Mouse (Mus musculus) G1E-ER4 (cell line): ENCODE results near the gene Atp6v1c2. TPM values are rescaled to one million over a fixed set of nuclear protein-coding genes. Genes with fewer than 3 reads are reported as not detected.

Experiments
- GATA1 ChIP-seq: IDR thresholded peaks from one replicate; pipeline ENCODE4 v1.8.0; 2012; ENCODE audit warnings: low read length, inconsistent platforms
- polyA plus RNA-seq: library from polyadenylated mRNA; stranded (reverse); fragments of >175 nt; gene quantifications from 2 replicates; pipeline ENCODE4 v1.2.3, GENCODE M21; 2012

The Atp6v1c2 gene
- polyA plus RNA-seq, 1 experiment, result not detected

DNA sequence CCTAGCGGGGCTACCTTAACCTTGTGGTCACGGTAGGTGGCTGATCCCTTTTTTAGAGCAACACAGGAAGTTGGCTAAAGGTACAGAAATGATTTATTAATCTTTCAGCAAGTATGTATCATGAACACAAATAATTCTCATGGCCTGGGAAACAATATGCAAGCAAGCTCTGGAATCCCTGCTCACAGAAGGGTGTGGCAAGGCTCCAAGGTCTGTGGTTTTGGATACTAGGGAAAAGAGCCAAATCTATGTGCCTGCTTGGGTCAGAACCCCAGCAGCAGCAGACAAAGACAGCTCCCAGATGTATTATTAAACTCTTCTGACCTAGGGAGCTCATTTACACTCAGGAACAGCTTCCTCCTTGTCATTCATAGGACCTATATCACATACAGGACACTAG, 40.1 kb downstream of the Atp6v1c2 start:
- TF ChIP-seq GATA1, result no peak

DNA sequence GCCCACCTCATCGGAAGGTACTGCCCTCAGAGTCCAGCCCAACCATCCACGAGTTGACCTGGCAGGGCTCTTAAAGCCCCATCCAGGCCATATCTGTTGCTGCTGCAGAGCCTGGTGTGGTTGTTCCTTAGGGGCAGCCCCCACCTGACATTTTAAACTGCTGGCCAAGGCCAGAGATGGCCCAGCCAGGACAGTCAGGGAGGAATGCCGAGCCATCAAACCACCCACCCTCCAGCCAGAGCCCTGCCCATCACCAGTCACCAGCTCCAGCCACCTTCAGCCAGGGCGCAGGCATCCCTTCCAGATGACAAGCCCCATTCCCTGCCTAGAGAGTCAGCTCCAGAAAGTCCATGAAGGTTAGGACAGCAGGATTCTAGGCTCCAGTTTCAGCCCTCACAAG, 40.7 kb downstream of the Atp6v1c2 start:
- no peak for TF ChIP-seq GATA1

DNA sequence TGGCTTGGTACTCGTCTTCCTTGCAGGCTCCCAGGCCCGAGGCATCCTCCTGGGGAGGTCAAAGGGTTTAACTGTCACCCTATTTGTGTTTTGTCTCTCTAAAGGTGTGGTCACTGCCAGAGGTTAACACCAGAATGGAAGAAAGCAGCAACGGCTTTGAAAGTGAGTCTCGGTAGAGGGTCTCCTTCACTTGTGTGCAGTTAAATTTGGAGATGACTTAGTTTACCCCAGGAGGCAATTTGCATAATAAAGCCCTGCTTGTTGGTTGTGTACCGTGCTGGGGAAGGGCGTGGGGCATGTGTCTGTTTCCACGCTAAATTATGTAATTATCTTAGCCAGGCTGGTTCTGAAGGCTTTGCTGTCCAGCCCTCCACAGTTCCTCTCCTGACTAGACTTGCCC, 55.3 kb downstream of the Atp6v1c2 start:
- no peak for TF ChIP-seq GATA1

- TF ChIP-seq GATA1, result no peak
Observed at GRCm38 (mm10) chr12:17271272-17271671, 57.9 kb downstream of the Atp6v1c2 start.

DNA sequence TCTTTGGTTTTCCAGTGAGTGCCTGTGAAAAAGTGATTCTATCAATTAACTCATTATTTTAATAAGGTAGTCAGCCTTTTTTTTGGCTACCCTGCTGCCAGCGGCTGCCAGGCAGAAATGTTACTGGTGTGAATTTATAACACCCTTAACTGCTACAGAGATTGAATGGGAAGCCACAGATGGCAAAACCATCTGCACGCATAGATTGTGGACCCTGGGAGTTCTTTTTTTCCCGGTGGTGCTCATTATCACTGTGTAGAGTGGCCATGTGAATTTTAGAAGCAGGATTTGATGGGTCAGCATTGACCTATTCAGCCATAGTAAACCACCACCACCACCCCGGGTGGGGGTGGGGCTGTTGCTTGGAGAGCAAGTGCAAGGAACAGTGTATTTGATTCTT, 61.8 kb downstream of the Atp6v1c2 start:
- TF ChIP-seq GATA1, result no peak

DNA sequence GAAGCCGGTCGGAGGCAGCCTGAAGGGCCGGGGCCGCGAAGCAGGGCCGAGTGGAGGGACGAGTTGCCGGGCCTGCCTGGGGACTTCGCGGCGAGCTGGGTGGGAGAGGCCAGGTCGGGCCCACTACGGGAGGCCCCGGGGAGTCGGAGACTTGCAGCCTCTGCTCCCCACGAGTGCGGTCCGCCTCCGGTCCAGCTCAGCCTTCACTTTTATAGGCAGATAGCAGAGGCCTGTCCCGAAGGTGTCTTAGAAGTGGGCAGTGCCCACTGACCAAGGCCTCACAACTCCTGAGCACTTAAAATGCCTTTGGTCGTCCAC, 62.5 kb downstream of the Atp6v1c2 start:
- TF ChIP-seq GATA1, result no peak

- TF ChIP-seq GATA1, result no peak
Observed at GRCm38 (mm10) chr12:17265971-17266672, 63.0 kb downstream of the Atp6v1c2 start, which contains the start of gene Pdia6. Gene Pdia6, plus strand, starts transcription at chr12:17266545.

DNA sequence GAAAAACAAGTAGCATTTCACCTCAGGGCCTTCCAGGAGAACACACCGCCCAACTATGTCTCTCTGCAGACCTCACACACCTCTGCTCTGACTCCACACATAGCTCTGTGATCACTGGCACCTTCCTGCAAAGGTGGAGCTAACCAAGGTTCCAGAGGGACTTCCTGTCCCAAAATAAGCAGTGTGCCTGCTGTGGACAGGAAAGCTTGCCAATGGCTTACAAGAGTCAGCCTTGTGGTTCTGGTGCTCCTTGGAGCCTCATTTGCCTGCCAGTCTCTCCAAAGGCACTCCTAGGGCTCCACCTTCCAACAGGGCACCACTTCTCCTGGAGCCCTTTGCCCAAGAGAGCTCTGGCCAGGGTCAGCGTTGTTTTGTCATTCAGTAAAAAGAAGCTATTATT, 64.3 kb downstream of the Atp6v1c2 start:
- TF ChIP-seq GATA1, result no peak

GRCm38 (mm10) chr12:17263881-17264280, 65.3 kb downstream of the Atp6v1c2 start:
- TF ChIP-seq GATA1, result no peak

DNA sequence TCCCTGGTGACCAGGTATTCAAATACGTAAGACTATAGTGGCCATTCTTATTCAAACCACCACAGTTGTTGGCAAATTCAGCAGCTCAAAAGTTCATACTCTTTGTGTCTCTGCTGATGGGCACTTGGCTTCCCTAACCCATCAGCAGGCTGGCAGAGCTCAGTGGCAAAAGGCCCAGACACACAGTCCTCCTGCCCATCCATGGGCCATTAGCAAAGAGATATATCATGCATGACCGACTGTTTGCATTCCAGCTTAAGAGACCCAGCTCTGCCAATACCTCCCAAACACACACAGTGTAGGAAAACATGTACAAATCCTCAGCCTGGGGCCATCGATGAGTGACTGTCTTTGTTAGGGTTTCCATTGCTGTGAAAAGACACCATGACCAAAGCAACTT, 68.2 kb downstream of the Atp6v1c2 start:
- no peak for TF ChIP-seq GATA1

- TF ChIP-seq GATA1, result no peak
Observed at GRCm38 (mm10) chr12:17258431-17258830, 70.7 kb downstream of the Atp6v1c2 start.

GRCm38 (mm10) chr12:17256905-17257304, 72.3 kb downstream of the Atp6v1c2 start:
- TF ChIP-seq GATA1, result no peak

DNA sequence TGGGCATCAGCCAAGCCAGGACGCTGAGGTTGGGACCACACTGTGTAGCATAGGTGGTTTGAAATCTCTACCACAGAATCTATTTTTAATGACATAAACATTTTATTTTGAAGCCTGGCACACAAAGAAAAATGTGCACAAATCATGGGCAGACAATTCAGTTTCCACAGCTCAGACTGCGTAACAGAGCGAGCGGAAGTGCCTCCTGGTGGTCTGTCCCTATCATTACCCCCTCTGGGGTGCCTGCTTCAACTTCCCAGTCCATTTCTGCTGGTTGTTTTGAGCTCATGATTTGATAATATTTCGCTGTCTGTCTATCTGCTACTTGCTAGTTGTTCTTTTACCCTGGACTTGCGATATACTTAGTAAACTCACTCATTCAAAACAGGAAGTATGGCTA, 73.6 kb downstream of the Atp6v1c2 start:
- no peak for TF ChIP-seq GATA1

DNA sequence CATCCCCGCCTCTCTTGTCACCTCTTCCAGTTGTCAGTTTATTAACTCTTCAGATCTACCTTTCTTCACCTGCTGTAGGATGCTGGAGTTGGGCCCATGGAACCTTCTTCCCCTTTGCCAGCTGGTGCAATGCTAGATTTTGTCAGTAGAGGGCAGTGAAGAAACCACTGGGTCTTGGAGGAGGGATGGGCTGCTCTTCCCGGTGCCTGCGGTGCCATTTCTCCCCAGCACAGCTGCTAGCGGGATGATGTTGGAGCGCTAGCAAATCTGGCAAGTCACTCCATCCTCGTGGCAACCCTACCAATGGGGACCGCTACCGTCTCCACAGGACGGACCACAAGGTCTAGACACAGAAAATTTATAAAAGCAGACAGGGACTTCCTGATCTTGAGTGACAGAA, 76.1 kb downstream of the Atp6v1c2 start:
- no peak for TF ChIP-seq GATA1

- no peak for TF ChIP-seq GATA1
Observed at GRCm38 (mm10) chr12:17250962-17251361, 78.2 kb downstream of the Atp6v1c2 start.

DNA sequence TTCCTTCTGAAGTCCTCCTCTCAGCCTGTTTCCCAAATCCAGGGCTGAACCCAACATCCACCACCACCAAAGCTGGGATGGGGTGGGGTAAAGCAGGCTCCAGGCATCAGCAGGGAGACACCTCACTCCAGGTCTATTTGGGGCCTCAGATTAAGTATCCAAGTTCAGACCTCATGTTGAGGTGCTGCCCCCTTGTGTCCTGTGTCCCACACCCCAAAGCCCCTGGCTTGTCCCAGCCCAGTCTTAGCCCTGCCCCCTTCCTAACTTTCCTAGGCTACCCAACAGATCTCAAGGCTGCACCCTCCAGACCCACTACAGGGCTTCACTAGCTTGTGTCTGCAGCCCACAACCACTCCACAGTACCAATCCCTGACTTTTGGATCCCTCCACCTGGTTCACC, 87.1 kb downstream of the Atp6v1c2 start:
- TF ChIP-seq GATA1, result no peak

DNA sequence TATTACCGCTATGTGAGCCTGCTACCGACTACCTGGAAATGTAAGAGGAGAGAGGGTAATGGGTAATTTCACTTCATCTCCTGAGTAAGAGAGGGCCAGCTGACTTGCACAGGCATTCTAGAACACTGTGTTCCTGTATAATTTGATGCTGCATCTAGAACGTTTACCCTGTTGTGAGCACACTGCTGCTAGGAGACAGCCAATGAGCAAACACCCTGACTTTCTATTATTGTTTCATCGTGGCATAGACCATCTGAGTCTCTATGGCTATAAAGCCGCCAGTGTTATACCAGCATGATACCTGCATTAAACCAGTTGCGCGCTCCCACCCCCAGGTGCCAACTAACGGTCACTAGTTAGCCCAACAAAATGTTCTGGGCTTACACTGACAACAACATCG, 87.5 kb downstream of the Atp6v1c2 start:
- TF ChIP-seq GATA1, result no peak

- no peak for TF ChIP-seq GATA1
Observed at GRCm38 (mm10) chr12:17241016-17241415, 88.1 kb downstream of the Atp6v1c2 start.
